Mouse (Mus musculus) limb, embryonic 12.5 days (tissue): ENCODE measurements at regions not wholly inside any gene's neighbourhood (a gene's known extent, or its start where the extent isn't known, plus 50 kb on each side); places are given as distances from the start of the nearest gene placed in this dataset.

Source experiments
- ATAC-seq: fragments of 200-750 bp; cut with Nextera tagmentation; 2 replicates; pipeline ENCODE4 v1.8.0; 2017; ENCODE audit warnings: low read depth, moderate TSS enrichment; ENCODE audit not compliant: insufficient number of reproducible peaks, insufficient read depth, low FRiP score, low TSS enrichment
- H3K27ac ChIP-seq: fragments of 300-500 bp; sonication (generic); 2 replicates; pipeline ENCODE4 v1.5.1; 2016; ENCODE audit warnings: mild to moderate bottlenecking, moderate library complexity
- H3K27me3 ChIP-seq: fragments of 300-500 bp; sonication (generic); 2 replicates; pipeline ENCODE4 v1.6.1; 2016; ENCODE audit warnings: mild to moderate bottlenecking, moderate library complexity
- H3K36me3 ChIP-seq: fragments of 300-500 bp; sonication (generic); 2 replicates; pipeline ENCODE4 v1.6.1; 2016; ENCODE audit warnings: mild to moderate bottlenecking, moderate library complexity
- H3K4me1 ChIP-seq: fragments of 300-500 bp; sonication (generic); replicated peaks from 2 replicates; pipeline ENCODE4 v1.6.1; 2016
- H3K4me2 ChIP-seq: fragments of 300-500 bp; sonication (generic); 2 replicates; pipeline ENCODE4 v1.6.1; 2016; ENCODE audit warnings: mild to moderate bottlenecking, moderate library complexity
- H3K4me3 ChIP-seq: fragments of 300-500 bp; sonication (generic); replicated peaks from 2 replicates; pipeline ENCODE4 v1.5.1; 2016; ENCODE audit warnings: mild to moderate bottlenecking
- H3K9ac ChIP-seq: fragments of 300-500 bp; sonication (generic); replicated peaks from 2 replicates; pipeline ENCODE4 v1.6.1; 2016; ENCODE audit warnings: mild to moderate bottlenecking, moderate library complexity
- H3K9me3 ChIP-seq: fragments of 300-500 bp; sonication (generic); 2 replicates; pipeline ENCODE4 v1.6.1; 2016; ENCODE audit warnings: mild to moderate bottlenecking, moderate library complexity
- WGBS: fragments of 180-500 bp; shearing (Covaris S2); methylation state at CpG from one replicate; pipeline ENCODE4 v1.1.7; 2016; 5-methylcytosine and 5-hydroxymethylcytosine counted together

DNA sequence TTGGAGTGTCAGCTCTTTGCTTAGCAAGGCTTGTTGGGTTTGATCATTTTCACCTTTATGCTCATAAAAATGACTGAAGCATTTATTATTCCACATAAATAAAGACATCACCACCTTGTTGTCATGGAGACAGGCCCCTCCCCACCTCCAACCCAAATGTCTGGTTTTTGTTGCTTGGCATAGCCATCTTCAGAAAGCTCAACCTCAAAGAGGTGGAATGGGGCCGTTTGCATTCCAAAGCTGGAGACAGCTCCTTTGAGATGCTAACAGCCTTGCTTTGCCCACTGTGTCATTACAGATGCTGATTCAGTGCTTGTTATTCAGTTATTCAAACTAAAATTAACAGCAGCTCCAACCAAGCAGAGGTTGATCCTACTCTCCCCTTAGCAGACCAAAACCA lies 51.9 kb upstream of the Lgalsl start:
- Histone ChIP-seq H3K36me3 (no peaks in the 10 kb centered on the region), H3K27me3 (no peaks in the 10 kb centered on the region), H3K9ac (no peak overlapping the region), H3K4me2 (no peak overlapping the region), H3K4me1 (0 out of 2 replicates have a peak, but pooled peaks cover 11% of the 10 kb centered on the region), H3K4me3 (no peak overlapping the region), H3K27ac (no peak overlapping the region), H3K9me3 (0 out of 2 replicates have a peak, but pooled peaks cover 4% of the 10 kb centered on the region)
- ATAC-seq: no peak
- 12% methylated on average over 1 of the region's 1 CpGs for WGBS

DNA sequence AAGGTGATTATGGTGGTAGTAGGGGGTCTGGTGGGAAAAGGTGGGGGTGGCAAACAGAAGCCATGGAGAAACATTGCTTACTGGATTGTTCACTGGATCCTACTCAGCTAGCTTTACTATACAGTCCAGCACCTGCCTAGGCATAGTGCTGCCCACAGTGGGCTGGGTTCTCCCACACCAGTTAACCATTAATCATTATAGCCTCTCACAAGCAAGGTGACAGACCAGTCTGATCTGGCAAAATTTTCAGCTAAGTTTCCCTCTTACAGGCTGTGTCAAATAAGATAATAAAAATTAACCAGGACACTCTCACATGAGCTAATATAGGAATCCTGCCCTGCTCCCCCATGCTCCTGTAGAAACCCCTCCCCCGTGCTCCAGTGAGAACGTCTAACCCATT lies 53.1 kb upstream of the Lgalsl start:
- no peak overlapping the region for H3K4me3 ChIP-seq
- ATAC-seq: no peak
- no peaks in the 10 kb centered on the region for H3K27me3 ChIP-seq
- H3K9me3 ChIP-seq: 0 out of 2 replicates have a peak, but pooled peaks cover 4% of the 10 kb centered on the region
- H3K27ac ChIP-seq: no peak overlapping the region
- H3K4me1 ChIP-seq: 0 out of 2 replicates have a peak, but pooled peaks cover 8% of the 10 kb centered on the region
- 79% methylated on average over 2 of the region's 2 CpGs for whole genome bisulfite sequencing
- no peak overlapping the region for H3K4me2 ChIP-seq
- no peak overlapping the region for H3K9ac ChIP-seq
- H3K36me3 ChIP-seq: no peaks in the 10 kb centered on the region

DNA sequence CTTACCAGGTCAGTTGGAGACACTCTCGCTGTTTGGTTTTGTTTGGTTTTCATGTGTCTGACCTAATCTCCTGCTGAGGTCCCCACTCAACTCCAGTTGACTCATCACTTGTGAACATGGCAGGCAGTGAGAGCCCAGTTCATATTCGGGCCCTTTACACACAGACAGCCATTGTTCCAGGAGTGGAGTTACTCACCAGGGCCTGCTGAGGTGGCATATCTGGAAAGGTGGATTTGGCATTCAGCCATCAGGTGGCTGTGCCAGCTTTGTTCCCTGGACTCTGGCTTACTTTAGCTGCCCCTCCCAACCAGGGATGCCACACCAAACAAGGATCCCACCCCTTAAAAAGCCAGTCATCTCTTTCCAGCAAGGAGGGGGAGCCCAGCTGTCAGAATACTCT lies 56.2 kb upstream of the Lgalsl start:
- WGBS: 91% methylated on average over 2 of the region's 2 CpGs
- Histone ChIP-seq H3K9ac (no peak overlapping the region), H3K27ac (no peak overlapping the region), H3K9me3 (0 out of 2 replicates have a peak, but pooled peaks cover 4% of the 10 kb centered on the region), H3K4me2 (no peak overlapping the region), H3K36me3 (no peaks in the 10 kb centered on the region), H3K4me3 (no peak overlapping the region), H3K27me3 (no peaks in the 10 kb centered on the region; the same call in 1 of the 2 replicates), H3K4me1 (0 out of 2 replicates have a peak, but pooled peaks cover 4% of the 10 kb centered on the region)
- ATAC-seq: no peak

DNA sequence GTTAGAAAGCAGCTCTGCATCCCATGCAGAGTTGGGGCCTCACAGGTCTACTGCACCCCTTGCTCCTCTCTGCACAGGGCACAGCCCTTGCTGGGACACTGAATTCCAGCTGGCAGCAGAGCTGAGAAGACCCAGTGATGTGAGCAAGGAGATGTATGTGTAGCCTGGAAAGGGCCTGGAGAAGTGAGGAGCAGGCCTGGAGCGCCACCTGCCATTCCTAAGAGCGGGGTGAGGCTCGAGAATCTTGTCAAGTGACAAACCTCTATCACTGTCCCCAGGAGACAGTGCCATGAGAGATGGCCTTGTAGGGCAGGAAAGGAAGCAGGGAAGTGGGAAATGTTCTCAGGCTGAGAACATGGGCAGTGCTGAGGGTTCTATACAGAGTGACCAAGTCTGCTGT lies 59.6 kb upstream of the Lgalsl start:
- no peak overlapping the region for H3K4me3 ChIP-seq
- H3K36me3 ChIP-seq: no peaks in the 10 kb centered on the region
- ATAC-seq: no peak
- no peak overlapping the region for H3K27ac ChIP-seq
- no peaks in the 10 kb centered on the region; the same call in 1 of the 2 replicates for H3K27me3 ChIP-seq
- 71% methylated on average over 3 of the region's 3 CpGs for WGBS
- 0 out of 2 replicates have a peak, but pooled peaks cover 4% of the 10 kb centered on the region for H3K9me3 ChIP-seq
- no peaks in the 10 kb centered on the region for H3K4me1 ChIP-seq
- H3K4me2 ChIP-seq: no peak overlapping the region
- H3K9ac ChIP-seq: no peak overlapping the region

DNA sequence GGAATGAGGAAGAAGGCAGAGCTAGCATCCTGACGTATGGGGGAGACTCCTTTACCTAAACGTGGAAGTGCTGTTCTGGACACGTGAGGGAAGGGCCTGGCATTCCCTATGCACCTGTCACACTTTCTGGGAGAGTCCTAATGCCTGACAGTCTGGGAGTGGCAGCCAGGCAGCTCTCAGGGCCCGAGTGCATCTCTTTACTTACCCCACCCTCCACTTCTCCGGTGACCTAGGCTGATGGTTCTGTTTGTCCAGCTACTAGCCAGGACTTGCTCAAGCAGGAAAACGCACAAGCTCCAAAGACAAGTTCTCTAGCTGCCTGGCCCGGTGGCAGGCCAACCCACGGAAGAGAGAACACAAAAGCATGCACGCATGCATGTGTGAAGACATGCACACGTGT lies 60.9 kb upstream of the Lgalsl start:
- H3K27ac ChIP-seq: no peak overlapping the region
- H3K36me3 ChIP-seq: no peaks in the 10 kb centered on the region
- H3K27me3 ChIP-seq: no peaks in the 10 kb centered on the region; the same call in 1 of the 2 replicates
- ATAC-seq: no peak
- no peak overlapping the region for H3K4me2 ChIP-seq
- no peaks in the 10 kb centered on the region for H3K9me3 ChIP-seq
- H3K4me1 ChIP-seq: no peaks in the 10 kb centered on the region; the same call in 1 of the 2 replicates
- H3K9ac ChIP-seq: no peak overlapping the region
- WGBS: 77% methylated on average over 10 of the region's 10 CpGs
- H3K4me3 ChIP-seq: no peak overlapping the region

DNA sequence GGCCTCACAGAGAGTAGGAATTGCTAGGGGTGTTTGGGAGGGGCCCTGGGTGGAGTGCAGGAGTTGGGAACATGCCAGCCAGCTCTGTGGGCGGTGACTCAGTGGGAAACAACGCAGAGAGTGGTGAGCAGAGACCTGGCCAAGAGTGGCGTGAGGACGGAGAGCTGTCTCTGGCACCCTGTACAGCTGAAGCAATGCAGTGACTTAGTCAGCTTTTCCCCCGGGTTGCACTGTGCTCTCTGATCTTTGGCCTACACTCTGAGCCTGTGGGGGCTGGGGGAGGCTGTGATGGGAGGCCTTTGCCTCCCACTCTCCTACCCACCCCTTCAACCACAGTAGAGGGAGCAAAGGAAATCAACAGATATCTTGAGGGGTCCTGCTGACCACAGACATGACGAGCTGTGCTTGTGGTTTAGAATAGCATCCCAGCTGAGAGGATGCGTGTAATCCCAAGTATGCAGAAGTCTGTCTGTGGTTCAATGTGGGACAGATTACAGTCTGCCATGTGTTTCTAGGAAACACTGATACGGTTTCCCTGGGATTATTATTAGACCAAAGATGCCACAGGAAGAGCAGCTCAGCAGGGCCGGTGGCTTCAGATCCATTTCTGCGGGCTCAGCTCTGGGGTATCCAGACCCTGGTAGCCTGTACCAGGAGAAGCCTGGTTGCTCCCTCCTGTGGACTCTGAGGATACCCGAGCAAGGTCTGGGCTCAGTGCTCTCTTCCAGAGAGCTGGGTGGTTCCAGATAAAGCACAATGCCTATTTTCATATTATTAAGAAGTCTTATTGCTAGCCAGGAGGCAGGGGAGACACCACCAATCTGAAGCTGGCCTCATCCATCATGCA lies 65.6 kb upstream of the Lgalsl start:
- H3K4me3 ChIP-seq: no peak overlapping the region
- H3K4me2 ChIP-seq: no peak overlapping the region
- H3K9me3 ChIP-seq: no peaks in the 10 kb centered on the region
- whole genome bisulfite sequencing: 72% methylated on average over 11 of the region's 11 CpGs
- no peaks in the 10 kb centered on the region; the same call in 1 of the 2 replicates for H3K4me1 ChIP-seq
- H3K36me3 ChIP-seq: no peaks in the 10 kb centered on the region
- no peaks in the 10 kb centered on the region for H3K27me3 ChIP-seq
- ATAC-seq: no peak
- no peak overlapping the region for H3K27ac ChIP-seq
- no peak overlapping the region for H3K9ac ChIP-seq

DNA sequence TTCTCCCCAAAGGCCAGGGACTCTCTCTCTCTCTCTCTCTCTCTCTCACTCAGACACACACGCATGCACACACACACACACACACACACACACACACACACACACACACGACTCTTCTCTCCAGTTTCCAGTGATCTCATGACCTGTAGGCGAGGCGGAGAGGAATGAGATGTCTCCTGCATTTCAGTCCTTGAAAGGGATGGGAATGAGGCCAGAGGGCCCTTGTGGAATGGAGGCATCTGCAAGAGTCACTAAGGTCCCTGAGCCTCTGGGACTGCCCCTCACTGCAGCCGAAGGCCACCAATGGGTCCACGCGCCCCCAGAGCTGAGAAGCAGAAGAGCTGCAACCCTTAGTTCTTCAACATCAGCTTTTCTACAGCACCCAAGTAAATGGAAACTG lies 66.6 kb upstream of the Lgalsl start:
- H3K27ac ChIP-seq: no peak overlapping the region

DNA sequence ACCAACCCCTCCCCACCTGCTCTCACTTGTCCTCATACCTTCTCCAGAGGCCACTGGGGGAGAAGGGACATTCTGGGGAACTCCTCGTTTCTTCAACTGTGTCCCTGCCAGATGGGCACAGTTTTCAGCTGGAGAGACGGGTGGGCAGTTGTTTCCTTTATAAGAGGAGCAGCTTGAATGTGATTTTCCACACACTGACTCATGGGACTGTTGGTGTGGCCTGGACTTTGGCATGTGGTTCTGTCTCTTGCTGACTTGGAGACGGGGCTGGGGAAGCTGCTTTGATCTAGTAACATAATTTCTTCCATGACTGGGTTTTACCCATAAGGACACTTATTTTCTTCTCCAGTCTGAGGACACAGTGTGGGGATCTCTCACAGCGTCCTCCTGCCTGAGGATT lies 67.7 kb upstream of the Lgalsl start:
- H3K4me1 ChIP-seq: no peaks in the 10 kb centered on the region; the same call in 1 of the 2 replicates
- H3K27me3 ChIP-seq: no peaks in the 10 kb centered on the region
- no peaks in the 10 kb centered on the region for H3K36me3 ChIP-seq
- H3K4me2 ChIP-seq: no peak overlapping the region
- no peak overlapping the region for H3K27ac ChIP-seq
- no peak overlapping the region for H3K4me3 ChIP-seq
- H3K9ac ChIP-seq: no peak overlapping the region
- no peak for ATAC-seq
- 57% methylated on average over 4 of the region's 4 CpGs for WGBS
- H3K9me3 ChIP-seq: no peaks in the 10 kb centered on the region

More for the DNA sequence above, 66.6 kb upstream of the Lgalsl start:
- H3K9me3 ChIP-seq: no peaks in the 10 kb centered on the region
- 89% methylated on average over 7 of the region's 7 CpGs for WGBS
- no peaks in the 10 kb centered on the region for H3K36me3 ChIP-seq
- H3K9ac ChIP-seq: no peak overlapping the region
- H3K4me3 ChIP-seq: no peak overlapping the region
- H3K4me1 ChIP-seq: no peaks in the 10 kb centered on the region; the same call in 1 of the 2 replicates
- H3K4me2 ChIP-seq: no peak overlapping the region
- H3K27me3 ChIP-seq: no peaks in the 10 kb centered on the region
- ATAC-seq: no peak

DNA sequence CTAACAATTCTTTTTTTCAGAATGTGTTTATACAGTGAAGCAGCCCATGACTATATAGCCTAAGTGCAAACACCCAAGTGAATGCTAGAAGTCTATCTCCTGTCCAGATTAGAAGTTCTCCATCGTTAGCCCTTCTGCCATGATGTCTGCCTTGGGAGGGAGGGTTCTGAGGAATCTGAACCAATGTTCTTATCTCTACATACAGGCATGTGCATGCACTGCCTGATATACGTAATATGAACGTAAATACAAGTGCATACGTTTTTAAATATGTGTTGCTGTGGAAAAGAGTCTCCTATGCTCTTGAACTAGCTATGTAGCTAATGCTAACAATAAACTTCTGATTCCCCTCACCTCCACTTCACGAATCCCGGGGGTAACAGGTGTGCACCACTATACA lies 68.9 kb upstream of the Lgalsl start:
- H3K4me1 ChIP-seq: no peaks in the 10 kb centered on the region; the same call in 1 of the 2 replicates
- WGBS: 93% methylated on average over 6 of the region's 6 CpGs
- no peaks in the 10 kb centered on the region for H3K9me3 ChIP-seq
- no peaks in the 10 kb centered on the region for H3K36me3 ChIP-seq
- ATAC-seq: no peak
- H3K27me3 ChIP-seq: no peaks in the 10 kb centered on the region
- H3K27ac ChIP-seq: no peak overlapping the region
- H3K9ac ChIP-seq: no peak overlapping the region
- no peak overlapping the region for H3K4me2 ChIP-seq
- no peak overlapping the region for H3K4me3 ChIP-seq

DNA sequence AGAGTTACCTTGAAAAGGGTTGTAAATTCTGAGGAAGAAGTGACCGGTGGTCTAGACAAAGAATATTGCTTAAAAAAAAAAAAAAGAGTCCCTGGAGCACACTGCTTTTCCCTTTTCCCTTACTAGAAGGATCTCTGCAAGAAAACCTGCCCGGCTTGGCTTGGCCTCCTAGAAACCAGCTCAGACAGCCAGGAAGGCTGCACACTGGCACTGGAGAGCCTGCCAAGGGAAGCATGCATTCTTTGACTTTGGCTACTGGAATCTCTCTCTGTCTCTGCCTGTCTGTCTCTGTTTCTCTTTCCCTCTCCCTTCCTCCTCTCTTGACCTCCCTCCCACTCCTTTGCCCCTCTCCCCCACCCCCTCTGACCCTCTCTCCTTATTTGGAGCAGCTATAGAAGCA lies 71.1 kb upstream of the Lgalsl start:
- Histone ChIP-seq H3K27ac (no peak overlapping the region), H3K4me3 (no peak overlapping the region), H3K4me2 (no peak overlapping the region), H3K9me3 (no peaks in the 10 kb centered on the region), H3K27me3 (no peaks in the 10 kb centered on the region), H3K4me1 (no peaks in the 10 kb centered on the region; the same call in 1 of the 2 replicates), H3K36me3 (no peaks in the 10 kb centered on the region), H3K9ac (no peak overlapping the region)
- 69% methylated on average over 2 of the region's 2 CpGs for WGBS
- no peak for ATAC-seq

DNA sequence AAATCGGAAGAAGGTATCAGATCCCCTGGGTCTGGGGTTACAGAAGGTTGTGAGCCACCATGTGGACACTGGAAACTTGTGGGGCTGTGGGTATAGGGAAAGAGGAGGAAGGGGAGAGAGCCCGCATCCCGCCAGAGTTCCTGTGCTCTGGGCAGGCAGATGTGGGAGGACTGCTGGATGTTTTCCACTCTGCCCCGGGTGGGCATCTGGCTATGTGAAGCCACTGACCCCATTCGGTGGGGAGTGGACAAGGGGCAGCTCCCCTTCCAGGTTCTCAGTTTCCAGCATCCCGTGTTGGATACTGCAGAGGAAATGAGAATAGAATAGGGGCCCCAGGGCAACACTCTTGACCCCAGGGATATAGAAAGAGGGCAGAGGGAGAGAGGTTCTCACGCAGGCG lies 72.1 kb upstream of the Lgalsl start:
- H3K4me1 ChIP-seq: no peaks in the 10 kb centered on the region; the same call in 1 of the 2 replicates
- 73% methylated on average over 8 of the region's 8 CpGs for WGBS
- no peaks in the 10 kb centered on the region for H3K27me3 ChIP-seq
- no peaks in the 10 kb centered on the region for H3K9me3 ChIP-seq
- H3K9ac ChIP-seq: no peak overlapping the region
- no peak overlapping the region for H3K4me2 ChIP-seq
- H3K36me3 ChIP-seq: no peaks in the 10 kb centered on the region
- H3K27ac ChIP-seq: no peak overlapping the region
- ATAC-seq: no peak
- no peak overlapping the region for H3K4me3 ChIP-seq
